Mouse (Mus musculus): ENCODE results near the gene Manea. TPM values are rescaled to one million over a fixed set of nuclear protein-coding genes. Genes with fewer than 3 reads are reported as not detected.
A peak's percentile ranks its signal among the peaks of the same experiment; 100 is the strongest.
"Not testable (repeated sequence)": the region's sequence is repeated elsewhere in the genome, so short reads cannot be mapped to it uniquely, and the experiment has no call there.

The Manea gene
- 10 to 100 TPM; 34.4 to 39.3 TPM for total RNA-seq (2021)
- long read RNA-seq, experiment 1, full-length matches to known transcripts, result 18 of 23 reads
- long read RNA-seq, experiment 1, partial matches to known transcripts, result 1 of 23 reads
- long read RNA-seq, experiment 1, other reads (novel, unspliced or antisense), result 4 of 23 reads
- long read RNA-seq, experiment 2, full-length matches to known transcripts, result 21 of 26 reads
- long read RNA-seq, experiment 2, partial matches to known transcripts, result 0 of 26 reads
- long read RNA-seq, experiment 2, other reads (novel, unspliced or antisense), result 5 of 26 reads

GRCm38 (mm10) chr4:26346443-26347106 lies at the start of gene Manea:
Manea (minus strand) TSS chr4:26346891.
- peak; percentile 83 to 85 for DNase-seq (ENCODE audit: low spot score in 2 of 2)

- peak; percentile 9 to 64 for DNase-seq (ENCODE audit: low spot score in 2 of 2)
These were observed 7.9 kb upstream of the Manea start for GRCm38 (mm10) chr4:26354616-26355015.

- no peak for DNase-seq (ENCODE audit: low spot score in 2 of 2)
These were observed 7.0 kb upstream of the Manea start for GRCm38 (mm10) chr4:26353643-26354231.

GRCm38 (mm10) chr4:26347239-26347638 lies 548 bp upstream of the Manea start:
- no peak for DNase-seq (ENCODE audit: low spot score in 2 of 2)

DNA sequence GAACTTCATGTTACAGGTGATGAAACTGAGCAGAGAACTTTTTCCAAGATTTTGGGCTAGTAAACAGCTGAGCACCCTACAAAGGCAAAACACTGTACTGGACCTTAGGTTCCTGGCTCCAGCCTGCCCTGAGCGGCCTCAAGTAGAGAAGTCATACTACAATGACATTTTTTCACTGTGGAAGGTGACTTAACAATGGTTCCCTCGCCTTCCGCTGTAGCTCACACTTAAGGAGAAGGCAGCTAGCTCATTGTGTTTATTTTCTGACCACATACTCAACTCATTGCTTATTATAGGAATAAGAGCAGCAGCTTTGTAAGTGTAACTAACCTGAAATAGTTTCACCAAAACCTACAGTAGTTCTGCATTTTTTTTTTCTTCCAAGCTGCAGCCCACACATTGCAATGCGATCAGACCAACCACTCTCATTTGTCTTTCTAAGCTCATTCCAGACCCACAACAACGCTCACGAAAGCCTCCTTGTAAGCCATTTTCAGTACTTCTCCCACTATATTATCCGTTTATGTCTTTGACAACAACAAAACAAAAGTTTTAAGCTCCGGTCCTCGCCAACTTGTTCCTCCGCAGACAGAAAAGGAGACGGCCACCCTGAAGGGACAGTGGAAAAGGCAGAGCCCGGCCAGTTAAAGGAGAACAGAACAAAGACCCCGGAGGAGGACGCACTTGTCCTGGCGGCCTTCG lies 799 bp downstream of the Manea start:
- DNase-seq (ENCODE audit: low spot score in 2 of 2), result peak in 1 of 2 experiments; percentile 24

DNA sequence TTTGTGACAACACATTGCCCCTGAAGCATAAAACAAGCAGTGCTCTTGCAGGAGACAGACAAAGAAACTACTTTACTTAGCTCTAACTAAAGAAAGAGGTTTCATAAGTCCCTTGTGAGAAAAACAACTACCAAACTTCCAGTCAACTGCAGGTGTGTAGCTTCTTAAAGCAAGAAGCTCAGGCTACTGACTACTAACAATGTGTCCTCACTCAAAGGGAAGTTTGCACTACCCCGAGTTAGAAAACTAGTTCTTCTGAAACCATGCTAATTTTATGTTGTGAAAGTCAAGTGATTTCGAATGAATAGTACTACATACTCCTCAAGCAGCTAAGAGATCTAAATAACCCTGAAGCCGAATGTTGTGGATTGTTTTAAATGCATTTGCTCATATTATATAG lies 1.6 kb downstream of the Manea start:
- no peak for DNase-seq (ENCODE audit: low spot score in 2 of 2)

GRCm38 (mm10) chr4:26342346-26342745 lies 4.3 kb downstream of the Manea start:
- no peak for DNase-seq (ENCODE audit: low spot score in 2 of 2)

- no peak for DNase-seq (ENCODE audit: low spot score in 2 of 2)
These were observed 8.1 kb downstream of the Manea start for GRCm38 (mm10) chr4:26338604-26339003.

DNA sequence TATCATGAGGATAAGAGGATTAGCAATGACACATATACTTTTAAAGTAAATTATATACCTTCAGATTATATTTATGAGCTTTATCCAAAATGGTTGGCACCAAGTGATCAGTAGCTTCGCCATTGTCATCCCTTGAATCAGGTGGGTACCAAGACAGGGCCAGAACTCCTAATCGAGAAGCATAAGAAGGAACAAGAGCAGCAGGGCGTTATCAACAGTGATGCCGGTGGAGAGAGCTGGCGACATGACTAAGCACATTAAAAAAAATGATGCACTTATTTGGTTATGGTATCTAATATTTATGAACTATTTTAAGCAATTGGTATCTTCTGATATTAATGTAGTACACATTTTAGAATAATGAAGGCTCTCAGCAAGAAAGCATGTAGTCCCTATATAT lies 10.1 kb downstream of the Manea start:
- DNase-seq (ENCODE audit: low spot score in 2 of 2), result no peak

DNA sequence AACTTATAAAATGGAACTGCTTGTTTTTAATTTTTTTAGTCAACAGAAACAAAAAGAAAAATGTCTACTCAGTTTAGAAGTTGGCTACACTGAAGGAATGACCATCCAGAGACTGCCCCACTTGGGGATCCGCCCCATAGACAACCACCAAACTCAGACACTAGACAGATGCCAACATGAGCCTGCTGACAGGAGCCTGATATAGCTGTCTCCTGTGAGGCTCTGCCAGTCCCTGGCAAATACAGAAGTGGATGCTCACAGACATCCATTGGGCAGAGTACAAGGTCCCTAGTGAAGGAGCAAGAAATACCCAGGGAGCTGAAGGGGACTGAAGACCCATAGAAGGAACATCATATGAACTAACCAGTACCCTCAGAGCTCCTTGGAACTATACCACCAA lies 42.0 kb downstream of the Manea start:
- DNase-seq (ENCODE audit: low spot score in 2 of 2), result not testable (repeated sequence)

DNA sequence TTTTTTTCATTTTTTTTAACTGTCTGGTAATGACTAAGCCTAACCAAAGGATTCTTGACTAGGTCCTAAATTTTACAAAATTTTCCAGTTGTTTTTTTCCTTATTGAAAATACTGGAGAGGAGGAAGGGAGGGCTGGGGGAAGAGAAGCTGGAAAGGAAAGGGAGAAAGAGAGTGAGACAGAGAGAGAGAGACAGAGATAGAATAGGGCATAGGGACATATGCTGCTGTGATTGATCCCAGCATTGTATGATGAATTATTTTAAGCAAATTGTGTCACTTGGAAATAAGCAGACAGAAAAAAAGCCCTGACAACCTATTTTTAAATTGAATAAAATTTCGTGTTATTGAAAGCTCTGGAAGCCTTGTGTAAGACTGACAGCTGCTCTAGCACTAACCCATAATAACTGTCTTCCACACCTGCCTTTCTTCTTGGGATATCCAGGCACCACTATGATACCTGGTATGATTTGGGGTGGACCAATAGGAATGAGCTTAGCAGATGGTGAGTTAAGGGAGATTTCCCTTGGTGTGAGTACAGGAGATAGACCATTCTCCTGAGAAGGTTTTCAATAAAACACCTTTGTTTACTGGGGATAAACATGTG lies 69.5 kb downstream of the Manea start:
- DNase-seq (ENCODE audit: low spot score in 2 of 2), result no peak

- no peak for DNase-seq (ENCODE audit: low spot score in 2 of 2)
These were observed 70.4 kb downstream of the Manea start for GRCm38 (mm10) chr4:26276264-26276663.

DNA sequence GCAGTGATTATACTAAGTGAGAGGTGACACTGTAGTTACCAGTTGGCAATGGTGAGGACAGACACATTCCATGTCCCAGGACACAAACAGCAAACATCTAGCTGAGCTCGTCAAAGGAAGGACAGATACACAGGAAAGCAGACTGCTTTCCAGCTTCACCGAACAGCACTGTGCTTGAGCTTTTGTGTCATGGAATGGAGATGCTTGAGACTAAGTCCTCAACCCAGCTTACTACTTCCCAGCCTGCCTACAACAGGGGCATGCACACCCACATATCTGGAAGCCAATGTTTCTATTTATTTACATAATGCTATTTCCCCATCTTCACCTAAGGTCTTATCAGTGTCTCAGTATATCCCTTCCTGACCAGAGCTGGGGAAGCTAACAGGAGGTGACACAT lies 70.9 kb downstream of the Manea start:
- DNase-seq (ENCODE audit: low spot score in 2 of 2), result no peak

Data from layer of hippocampus, postnatal 14 days (tissue).